Mouse (Mus musculus) ovary, adult 18-20 months (tissue): ENCODE data around the gene Wdfy3.

ENCODE experiments used
- DNase-seq: peaks from one replicate; pipeline ENCODE4 v3.0.0; 2022; ENCODE audit warnings: low spot score, mixed read lengths

Gene Wdfy3

DNA sequence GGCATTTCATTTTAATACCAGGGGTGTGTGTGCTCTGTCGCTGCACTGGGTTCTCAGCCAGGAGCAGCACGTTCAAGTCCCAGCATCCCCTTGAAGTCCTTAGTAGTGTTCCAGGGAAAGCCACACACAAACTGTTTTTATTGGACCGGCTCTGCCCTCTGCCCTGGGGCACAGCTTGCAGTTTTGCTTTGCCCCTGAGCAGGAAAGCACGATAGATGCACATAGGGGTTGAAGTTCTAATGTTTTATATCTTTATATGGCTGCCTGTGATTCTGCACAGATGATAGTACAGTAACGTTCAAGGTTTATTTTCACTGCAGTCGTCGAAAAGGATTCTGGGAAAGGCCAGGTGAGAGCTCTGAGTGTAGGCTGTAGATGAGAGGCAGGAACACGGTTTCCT is 239.5 kb downstream of the Wdfy3 start:
- no peak for DNase-seq

DNA sequence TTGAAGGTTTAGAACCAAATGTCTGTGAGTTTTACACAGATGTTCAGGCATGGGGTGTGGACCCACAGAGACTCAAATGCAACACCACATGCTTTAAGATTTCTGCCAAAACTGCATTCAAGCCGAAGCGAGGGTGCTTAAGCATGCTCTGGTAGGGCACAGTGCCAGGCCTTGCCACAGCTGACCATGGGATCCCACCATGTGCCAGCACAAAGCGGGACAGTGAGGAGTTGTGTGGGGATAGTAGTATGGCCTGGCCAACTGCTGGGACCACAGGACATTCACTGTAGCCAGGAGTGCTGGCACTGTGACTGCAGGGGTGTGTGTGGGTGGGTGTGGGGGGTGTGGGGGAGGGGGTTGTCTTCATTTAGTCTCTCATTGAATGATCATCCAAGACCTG is 240.8 kb downstream of the Wdfy3 start:
- DNase-seq, result no peak

DNA sequence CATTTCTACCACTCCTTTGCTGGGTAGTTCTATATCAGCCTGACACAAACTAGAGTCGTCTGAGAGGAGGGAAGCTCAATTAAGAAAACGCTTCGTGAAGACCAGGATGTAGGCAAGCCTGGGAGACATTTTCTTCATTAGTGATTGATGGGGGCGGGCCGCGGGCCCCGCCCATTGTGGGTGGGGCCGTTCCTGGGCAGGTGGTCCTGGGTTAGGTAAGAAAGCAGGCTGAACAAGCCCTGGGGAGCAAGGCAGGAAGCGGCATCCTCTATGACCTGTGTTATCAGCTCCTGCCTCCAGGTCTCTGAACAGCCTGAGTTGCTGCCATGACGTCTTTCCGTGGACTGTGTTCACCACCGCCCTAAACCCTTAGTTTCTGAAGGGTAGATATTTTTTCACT is 242.2 kb downstream of the Wdfy3 start:
- no peak for DNase-seq

DNA sequence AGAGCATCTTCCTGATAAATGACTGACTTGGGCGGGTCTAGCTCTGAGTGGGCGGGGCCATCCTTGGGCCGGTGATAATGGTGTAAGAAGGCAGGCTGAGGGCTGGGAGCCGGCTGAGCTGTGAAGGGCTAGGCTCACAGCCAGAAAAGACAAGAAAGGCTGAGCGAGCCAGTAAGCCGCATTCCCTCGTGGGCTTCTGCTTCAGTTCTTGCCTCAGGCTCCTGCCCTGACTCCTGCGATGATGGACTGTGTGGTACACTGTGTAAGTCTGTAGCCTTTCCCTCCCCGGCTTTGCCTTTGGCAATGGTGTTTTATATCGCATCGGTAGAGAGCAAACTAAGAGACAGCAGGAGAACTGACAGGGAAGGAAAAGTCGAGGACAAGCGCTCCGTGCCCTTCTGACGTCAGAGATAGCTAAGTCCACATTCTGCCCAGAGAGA is 243.2 kb downstream of the Wdfy3 start:
- DNase-seq, result peak; percentile 68

DNA sequence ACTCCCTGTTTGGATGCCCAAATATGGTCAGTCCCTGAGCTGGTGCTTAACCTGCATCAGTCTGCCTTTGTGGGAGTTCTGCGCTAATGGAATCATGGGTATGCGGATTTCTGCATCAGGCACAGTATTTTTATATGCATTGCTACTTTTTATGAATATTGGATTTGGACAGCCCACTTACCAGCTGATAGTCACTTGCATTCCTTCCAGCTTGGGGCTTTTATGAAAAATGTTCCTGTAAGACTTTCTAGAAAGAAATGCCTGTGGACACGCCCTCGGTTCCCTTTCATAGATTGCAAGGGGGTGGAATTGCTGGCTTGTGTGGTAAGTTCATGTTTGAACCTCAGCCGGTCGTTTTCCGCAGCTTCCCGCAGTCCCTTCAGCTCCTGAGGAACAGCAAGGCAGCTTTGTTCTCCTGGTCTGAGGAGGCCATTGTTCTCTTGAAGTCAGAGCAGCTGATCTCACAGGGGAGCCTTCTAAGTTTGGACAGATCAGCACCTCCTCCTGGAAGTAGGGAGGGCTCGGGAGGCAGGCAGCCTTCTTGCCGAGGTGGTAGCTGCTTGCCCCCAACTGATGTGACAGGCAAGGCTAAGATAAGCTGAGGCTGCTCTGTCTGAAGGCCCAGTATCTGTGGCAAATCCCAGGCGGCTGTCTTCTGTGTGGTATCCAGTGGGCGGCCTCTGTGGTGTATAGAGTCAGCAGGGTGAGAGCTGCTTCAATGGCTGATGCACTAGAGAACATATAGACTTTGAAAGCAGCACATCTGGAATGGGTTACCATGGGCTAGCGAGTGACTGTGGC is 244.4 kb downstream of the Wdfy3 start:
- DNase-seq, result no peak

DNA sequence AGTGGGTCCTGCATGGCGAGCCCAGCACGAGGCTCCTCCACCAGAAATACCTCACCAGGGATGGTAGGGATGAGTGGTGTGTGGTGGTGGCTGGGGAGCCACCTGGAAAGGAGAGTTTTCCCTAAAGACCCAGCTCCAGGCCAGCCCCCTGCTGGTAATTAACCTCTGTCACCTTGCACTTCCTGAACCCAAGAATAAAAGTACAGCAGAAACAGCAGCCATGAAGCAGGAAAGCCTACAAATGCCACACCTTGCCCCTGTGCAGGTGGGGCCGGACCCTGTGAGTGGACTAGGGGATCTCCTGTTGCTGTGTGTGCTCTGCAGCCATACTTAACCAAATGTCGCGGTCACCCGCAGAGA is 247.4 kb downstream of the Wdfy3 start:
- DNase-seq, result no peak

DNA sequence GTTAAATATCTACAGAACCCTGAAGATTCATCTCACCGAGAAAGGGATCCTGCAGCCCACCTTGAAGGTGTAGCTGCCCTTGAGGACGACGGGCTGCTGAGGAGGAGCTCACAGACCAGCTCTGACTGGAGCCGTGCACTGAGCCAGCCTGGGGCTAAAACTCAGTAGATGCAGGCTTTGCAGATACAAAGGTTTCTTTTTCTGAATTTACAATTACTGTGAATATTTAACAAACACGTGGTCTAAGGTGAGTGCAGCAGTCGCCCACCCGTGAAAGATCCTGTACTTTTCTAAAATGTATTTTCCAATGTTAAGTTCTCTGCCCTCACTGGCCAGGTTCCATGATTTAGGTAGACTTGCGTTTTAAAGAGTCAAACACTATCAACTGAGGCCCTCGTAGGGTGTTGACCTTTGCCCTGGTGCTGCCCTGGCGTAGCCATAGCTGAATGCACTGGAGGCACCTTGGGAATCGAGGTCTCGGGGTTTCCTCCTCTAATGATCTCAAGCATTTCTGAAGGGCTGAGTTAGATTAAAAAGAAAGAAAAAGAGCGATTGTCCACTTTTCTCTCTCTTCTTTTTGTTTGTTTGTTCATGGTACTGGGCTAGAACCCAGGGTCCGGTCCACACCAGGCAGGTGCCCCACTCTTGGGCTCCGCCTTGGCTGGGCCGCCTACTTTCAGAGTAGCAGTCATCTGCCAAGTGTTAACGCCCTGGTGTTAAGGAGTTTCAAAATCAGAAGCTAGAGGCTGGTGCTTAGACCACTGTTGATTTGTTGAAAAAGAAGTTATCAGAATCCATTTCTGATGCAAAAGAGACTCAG is 248.0 kb downstream of the Wdfy3 start:
- DNase-seq, result no peak

DNA sequence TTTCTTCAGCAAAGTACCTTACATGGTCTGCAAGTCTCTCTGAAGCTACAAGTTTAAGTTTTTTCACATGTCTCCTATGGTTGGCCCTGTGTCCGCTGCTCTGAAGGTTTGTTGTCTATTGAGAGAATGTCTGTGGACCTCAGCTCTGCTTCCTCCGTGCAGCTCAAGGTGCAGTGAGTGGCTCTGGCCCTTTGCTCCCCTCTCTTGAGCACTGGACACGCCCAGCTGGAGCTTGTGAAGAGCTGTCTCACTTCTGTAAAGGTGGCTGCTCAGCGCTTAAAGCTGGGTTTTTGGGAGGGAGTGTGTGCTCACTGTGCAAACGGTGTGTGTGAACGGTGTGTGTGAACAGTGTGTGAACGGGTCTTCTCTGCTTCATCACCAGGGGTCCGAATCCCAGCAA is 248.7 kb downstream of the Wdfy3 start:
- DNase-seq, result no peak

DNA sequence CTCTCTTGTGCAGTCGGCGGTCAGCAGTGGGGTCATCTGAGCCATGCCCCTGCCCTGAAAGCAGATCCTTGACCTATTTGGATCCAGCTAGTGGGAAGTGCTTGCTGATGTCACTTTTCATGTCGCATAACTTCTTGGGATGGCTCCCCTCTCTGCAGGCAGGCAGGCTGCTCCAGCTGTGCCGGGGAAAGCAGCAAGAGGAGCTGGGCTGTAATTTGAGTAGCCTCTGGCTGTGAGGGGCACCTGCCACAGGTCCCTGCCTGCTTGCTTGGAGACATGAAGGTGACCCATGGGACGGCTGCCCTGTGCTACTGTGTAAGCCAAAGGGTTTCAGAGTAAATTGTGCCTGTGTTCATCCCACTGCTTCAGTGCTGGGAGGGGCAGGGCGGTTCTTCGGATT is 249.9 kb downstream of the Wdfy3 start:
- DNase-seq, result no peak

DNA sequence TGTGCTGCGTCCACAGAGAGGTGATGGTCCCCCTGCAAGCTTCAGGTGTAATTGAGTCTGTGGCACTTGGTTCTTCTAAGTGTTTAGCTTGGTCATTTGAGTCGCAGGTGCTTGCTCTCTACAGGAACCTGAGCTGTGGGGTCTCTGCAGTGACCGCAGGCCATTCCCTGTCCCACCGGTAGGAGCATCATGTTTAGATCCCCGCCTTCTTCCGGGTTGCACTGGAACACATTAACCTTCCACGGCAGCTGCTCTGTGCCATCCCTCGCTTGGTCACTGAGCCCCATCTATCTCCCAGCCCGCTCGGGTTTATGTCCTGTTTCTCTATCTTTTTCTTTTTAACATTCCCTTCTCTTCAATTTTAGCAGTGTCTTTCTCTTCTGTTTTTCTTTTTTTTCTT is 250.5 kb downstream of the Wdfy3 start:
- no peak for DNase-seq

DNA sequence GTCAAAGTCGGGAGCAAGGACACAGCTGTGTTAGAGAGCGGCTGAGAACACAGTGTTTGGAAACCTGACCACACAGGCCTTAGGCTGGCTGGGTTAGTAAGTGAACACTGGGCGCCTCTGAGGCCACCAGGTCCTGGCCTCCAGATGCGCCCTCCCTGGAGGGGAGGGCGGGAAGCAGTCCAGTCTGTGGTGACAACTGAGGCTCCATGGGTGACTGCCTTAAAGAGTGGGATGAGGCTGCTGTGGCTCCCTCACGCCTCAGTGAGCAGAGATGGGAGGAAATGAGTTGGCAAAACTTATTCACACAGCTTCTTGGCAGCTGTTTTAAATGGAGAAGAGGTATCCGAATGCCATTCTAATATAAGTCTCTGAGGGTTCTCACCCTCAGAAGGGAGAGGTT is 252.9 kb downstream of the Wdfy3 start:
- no peak for DNase-seq

DNA sequence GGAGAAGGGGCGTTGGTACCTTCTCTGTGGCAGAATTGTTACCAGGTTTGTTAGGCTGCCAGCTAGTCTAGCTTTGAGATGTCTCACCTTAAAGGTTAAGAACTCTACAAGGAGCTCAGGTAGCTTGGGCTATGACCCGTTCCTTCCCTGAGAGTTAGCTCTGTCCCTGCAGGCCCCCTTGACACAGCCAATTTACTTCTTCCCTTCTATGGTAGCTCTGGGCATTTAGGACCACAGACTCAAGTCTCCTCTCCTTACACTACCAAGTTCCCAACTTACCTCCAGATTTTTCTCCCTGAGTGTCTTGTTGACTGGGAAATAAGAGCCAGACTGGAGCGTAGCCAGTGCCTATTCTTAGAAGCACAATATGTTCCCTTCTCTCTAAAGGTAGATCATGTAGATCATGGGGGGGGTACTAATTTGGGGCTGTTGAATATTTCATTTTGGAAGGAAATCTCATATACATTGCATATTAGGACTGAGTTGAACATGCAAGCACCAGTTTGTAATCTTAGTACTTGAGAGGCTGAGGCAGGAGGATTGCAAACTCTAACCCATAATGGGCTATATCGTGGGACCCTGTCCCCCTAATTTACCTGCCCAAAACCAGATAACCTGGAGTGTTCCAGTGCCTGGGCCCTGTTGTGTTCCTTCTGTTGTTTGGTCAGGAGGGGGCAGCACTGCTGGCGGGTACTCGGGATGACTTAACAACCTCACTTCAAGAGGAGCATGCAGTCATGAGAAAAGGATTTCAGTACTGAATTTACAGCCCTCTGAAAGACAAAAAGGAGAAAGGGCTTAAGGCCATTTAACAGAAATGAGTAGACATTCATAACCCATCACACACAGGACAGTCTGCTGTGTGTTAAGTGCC is 258.2 kb downstream of the Wdfy3 start:
- no peak for DNase-seq

DNA sequence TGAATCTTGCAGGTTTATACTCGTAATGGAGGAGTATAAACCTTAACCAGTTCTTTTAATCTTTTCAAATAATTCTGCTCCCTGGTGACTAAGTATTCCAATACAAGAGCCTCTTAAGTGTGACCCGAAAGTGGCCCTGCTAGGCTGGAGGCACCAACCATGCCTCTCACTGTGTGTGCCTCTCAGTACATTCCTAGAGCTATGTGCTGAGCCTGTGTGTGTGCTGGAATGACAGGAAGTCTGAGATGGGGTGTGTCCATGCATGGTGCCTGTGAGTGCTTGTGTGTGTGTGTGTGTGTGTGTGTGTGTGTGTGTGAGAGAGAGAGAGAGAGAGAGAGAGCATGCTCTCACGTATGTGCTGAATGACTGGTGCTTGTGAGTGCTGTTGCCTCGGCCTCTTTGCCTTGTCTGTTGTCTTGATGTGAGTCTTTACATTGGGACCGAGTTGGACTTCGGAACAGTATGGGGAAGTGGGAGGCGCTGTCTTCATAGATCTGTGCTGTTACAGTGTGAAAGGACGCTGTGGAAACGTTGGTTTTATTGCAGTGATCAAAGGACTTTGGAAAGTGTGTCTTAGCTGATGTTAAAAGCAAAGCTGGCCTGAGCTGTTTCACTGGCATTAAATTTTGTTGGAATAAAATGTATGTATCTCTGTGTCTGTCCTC is 267.2 kb downstream of the Wdfy3 start:
- no peak for DNase-seq

DNA sequence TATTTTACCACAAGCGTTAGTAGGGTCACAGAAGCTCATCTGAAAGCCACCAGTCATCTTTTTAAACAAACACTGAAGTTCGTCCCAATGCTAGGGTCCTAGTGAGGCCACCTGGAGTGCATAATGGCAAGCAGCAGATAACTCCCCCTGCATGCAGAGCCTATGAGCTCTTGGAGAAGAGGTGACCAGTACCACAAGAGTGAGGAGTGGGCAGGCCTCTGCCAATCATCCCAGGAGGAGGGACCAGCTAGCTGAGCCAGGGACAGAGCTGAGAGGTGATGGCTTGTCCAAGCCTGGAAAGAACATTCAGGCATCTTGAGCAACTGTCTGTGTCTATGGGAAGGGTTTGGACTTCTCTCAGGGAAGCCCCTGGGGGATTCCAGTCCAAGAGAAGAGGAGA is 267.8 kb downstream of the Wdfy3 start:
- no peak for DNase-seq

DNA sequence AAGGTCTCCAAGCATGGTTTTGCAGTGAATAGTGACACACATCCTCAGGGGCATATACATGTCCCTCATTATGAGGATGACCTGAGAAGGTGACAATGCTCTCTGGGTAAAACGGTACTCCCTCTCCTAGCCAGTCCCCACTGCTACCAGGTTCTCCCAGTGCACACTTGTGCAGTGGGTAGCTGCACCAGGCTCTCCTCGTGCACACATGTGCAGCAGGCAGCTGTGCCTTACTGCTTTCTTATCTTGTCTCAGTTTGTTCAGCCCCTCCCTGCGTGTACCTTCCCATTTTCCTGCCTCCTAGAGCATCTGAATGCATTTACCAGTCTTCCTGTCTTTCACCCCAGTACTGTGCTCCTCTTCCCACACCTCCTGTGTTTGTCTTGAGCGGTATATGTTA is 277.1 kb downstream of the Wdfy3 start:
- no peak for DNase-seq

DNA sequence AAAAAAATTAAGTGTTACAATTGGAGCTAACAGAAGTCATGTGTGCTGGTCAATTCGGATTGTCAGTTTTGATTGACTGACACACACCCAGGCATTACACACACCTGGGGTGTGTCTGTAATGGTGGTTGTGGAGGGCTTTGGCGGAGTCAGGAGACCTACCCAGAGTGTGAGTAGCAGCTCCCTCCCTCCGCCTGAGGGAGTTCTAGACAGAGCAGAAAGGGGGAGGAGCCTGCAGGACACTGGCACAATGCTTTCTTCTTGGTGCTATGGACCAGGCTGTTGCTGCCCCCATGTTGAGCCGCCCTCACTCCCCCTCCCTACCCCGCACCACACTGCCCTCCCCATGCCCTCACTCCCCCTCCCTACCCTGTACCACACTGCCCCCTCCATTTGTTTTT is 279.2 kb downstream of the Wdfy3 start:
- DNase-seq, result no peak

DNA sequence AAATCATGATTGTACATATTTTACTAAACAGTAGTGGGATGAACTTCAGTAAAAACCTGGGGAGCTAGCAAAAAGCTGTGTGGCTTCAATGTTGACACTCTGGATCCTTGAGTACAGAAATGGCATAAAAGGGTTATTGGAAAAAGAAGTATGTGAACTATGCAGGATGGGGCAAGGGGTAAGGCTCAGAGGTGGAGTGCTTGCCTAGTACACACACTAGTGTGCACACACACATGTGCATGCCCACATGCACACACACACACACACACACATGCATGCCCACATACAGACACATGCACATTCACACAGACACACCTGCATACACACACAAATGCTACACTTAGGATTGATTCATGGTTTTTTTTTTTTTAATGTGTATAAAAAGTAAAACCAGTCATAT is 280.0 kb downstream of the Wdfy3 start:
- no peak for DNase-seq

DNA sequence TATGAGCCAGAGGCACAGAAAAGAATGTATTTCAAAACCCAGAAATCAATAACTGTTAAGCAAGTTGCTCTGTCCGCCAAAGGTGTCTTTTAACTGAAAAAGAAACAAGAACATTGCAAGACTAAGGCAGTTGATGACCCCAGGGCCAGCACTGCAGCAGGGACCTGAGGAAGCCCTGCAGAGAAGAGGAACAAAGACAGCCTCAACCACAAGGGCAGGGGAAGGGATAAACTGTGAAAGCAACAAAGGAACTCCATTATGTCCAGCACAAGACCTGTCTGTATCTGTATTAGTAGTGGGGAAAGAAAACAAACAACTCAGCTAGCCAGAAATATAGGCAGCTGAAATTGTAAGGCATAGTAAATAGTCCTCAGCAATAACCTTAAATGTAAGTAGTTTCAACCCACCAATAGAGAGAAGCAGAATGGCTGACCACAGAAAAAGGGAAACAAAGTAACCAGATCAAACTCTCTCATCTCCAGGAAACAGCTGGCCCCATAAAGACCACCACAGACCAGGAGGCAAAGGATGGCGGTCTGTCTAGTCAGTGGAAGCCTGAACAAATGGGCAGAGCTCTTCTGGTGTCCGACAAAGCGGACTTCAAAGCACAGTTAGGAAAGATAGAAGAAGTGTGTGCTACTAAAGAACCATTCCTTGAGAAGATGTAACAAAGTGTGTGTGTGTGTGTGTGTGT is 283.7 kb downstream of the Wdfy3 start:
- no peak for DNase-seq

DNA sequence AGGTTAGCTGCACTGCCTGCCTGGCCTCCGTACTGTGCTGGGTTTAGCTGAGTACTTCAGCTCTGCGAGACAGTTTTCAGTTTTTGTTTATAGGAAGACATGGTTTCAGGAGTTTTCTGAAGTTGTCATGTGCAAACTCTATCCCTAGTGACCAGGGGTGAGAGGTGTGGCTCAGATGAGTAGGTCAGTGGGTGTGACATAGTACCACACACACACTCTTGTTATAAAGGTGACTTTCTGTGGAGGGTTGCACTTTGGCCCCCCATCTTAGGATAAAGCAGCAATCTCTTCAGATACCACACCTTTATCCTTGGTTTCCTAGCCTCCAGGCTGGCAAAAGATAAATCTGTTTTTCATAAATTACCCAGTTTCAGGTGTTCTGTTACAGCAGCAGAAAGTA is 284.9 kb downstream of the Wdfy3 start:
- no peak for DNase-seq

DNA sequence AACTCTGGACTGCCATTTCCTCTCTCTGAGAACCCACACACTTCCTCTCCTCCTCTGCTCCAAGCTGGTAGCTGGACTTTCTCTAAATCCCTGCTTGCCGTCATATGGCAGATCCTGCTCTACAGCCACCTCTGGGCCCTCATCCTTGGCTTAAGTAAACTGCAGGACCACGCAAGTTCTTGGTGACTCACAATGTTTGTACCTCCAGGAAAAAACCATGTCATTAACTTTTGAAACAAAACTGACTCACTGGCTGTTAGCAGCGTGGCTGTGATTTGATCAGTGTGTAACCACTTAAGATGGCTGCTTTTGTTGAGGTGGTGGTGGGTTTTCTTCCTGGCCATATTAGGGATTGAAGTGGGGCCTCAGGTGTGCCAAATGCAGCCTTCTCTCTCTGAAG is 285.4 kb downstream of the Wdfy3 start:
- DNase-seq, result no peak
